Comparison of ENCODE assay signal across 8 mouse cellular contexts in the genomic region with DNA sequence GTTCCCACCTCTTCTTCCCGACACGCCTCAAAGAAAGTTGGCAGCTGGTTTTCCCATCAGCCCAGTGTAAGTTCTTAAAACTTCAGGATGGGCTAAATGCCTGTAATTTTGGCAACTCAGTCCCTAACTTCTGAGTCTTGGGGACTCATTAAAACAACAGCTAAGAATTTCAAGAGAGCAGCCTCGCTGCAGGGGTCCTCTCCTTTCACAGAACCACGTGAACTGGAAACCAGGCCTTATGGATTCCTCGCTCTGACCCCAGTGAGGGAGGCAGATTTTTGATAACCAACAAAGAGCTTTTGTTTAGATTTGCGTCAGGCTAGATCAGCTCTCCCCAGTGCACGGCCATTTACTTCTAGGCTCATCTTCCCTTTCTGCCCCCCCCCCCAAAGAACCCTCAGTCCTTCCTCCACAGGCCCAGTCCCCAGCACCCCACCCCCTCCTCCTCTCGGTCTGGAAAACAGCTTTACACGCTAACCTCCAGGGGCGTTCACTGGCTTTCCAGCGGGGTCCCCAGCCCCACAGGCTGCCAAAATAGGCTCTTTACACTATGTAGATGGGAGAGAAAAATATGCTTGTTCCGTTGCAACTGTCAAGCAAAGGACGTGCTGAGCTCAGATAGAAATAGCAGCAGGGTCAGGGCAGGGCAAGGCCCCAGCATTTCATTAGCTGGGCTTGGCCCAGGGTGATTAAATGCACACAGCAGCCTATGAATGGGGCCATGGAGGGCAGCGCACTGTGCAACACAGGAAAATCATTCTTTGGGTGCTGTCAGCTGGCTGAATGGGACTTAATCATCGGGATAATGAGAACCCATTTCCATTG.
DNase-seq lines count a peak whose midpoint lies in the region; ATAC-seq and TF ChIP-seq lines count a peak whose summit lies in the region.

No protein-coding gene starts in this region.

- peak overlapping the region; percentile 28 for H3K4me3 ChIP-seq in midbrain, embryonic 10.5 days
- H3K4me3 ChIP-seq in midbrain, postnatal 0 days (ENCODE audit: low read depth, low read length): no peak overlapping the region
- no peak overlapping the region for H3K4me3 ChIP-seq in midbrain, embryonic 11.5 days (ENCODE audit: low read depth, low read length)

- H3K4me1 ChIP-seq in midbrain, embryonic 10.5 days: peaks cover 35% of the 10 kb centered on the region
- peaks cover 8% of the 10 kb centered on the region; the same call in 1 of the 2 replicates for H3K4me1 ChIP-seq in midbrain, postnatal 0 days (ENCODE audit: insufficient read depth, low read length)
- peaks cover 24% of the 10 kb centered on the region for H3K4me1 ChIP-seq in midbrain, embryonic 11.5 days (ENCODE audit: control insufficient read depth, insufficient read depth, low read length)

- ATAC-seq in midbrain, postnatal 0 days (ENCODE audit: low FRiP score): no peak
- ATAC-seq in midbrain, embryonic 11.5 days (ENCODE audit: low FRiP score): peak; percentile 94
- ATAC-seq in CD4-positive, CD25-positive, alpha-beta regulatory T cell, adult 4 months: no peak

- H3K27ac ChIP-seq in midbrain, embryonic 10.5 days (replicated peaks): peak overlapping the region; percentile 91
- H3K27ac ChIP-seq in midbrain, postnatal 0 days (ENCODE audit: low read depth, low read length): no peak overlapping the region
- peak overlapping the region; percentile 78 for H3K27ac ChIP-seq in midbrain, embryonic 11.5 days (ENCODE audit: low read depth, low read length)

- 0 out of 2 replicates have a peak, but pooled peaks cover 3% of the 10 kb centered on the region for H3K27me3 ChIP-seq in midbrain, embryonic 10.5 days (ENCODE audit: low read depth, poor library complexity, severe bottlenecking)
- no peaks in the 10 kb centered on the region for H3K27me3 ChIP-seq in midbrain, postnatal 0 days (ENCODE audit: insufficient read depth, low read length)
- H3K27me3 ChIP-seq in midbrain, embryonic 11.5 days (ENCODE audit: control insufficient read depth, insufficient read depth, low read length): no peaks in the 10 kb centered on the region

- H3K4me2 ChIP-seq in midbrain, postnatal 0 days (ENCODE audit: low read depth, low read length, poor library complexity, severe bottlenecking): no peak overlapping the region
- peak overlapping the region; percentile 0; the same call in 1 of the 2 replicates for H3K4me2 ChIP-seq in midbrain, embryonic 11.5 days

- DNase-seq in midbrain, embryonic 10.5 days (ENCODE audit: low spot score): peak; percentile 65
- no peak for DNase-seq in midbrain, postnatal 0 days (ENCODE audit: low spot score)
- peak; percentile 74 for DNase-seq in gastrocnemius, postnatal 25 days
- peak; percentile 72 for DNase-seq in kidney, adult 9 months
- DNase-seq in midbrain, embryonic 11.5 days (ENCODE audit: low spot score, missing footprints): peak; percentile 94
- DNase-seq in ovary, postnatal 36 days (ENCODE audit: low spot score): no peak
- DNase-seq in cerebellum, adult 9-11 months: no peak

- H3K36me3 ChIP-seq in midbrain, embryonic 10.5 days: no peaks in the 10 kb centered on the region
- H3K36me3 ChIP-seq in midbrain, postnatal 0 days (ENCODE audit: insufficient read depth, low read length): no peaks in the 10 kb centered on the region
- no peaks in the 10 kb centered on the region for H3K36me3 ChIP-seq in midbrain, embryonic 11.5 days (ENCODE audit: control insufficient read depth, insufficient read depth, low read length)

- H3K9ac ChIP-seq in midbrain, postnatal 0 days (replicated peaks; ENCODE audit: low read length, poor library complexity, severe bottlenecking): no peak overlapping the region
- peak overlapping the region; percentile 44; the same call in 1 of the 2 replicates for H3K9ac ChIP-seq in midbrain, embryonic 11.5 days (ENCODE audit: low read length)

- TF ChIP-seq CTCF in midbrain, postnatal 0 days (IDR thresholded peaks at IDR 0.05): no peak

- H3K9me3 ChIP-seq in midbrain, embryonic 10.5 days (replicated peaks): 0 out of 2 replicates have a peak, but pooled peaks cover 5% of the 10 kb centered on the region
- H3K9me3 ChIP-seq in midbrain, postnatal 0 days (ENCODE audit: low read length): no peaks in the 10 kb centered on the region
- H3K9me3 ChIP-seq in midbrain, embryonic 11.5 days (ENCODE audit: control insufficient read depth, low read length): no peaks in the 10 kb centered on the region

- 15% methylated on average over 15 of the region's 15 CpGs for WGBS in midbrain, embryonic 10.5 days
- 19% methylated on average over 15 of the region's 15 CpGs for WGBS in midbrain, postnatal 0 days
- 15% methylated on average over 15 of the region's 15 CpGs for WGBS in midbrain, embryonic 11.5 days

Comparison
In these comparisons a context has a peak if more than half of its experiments do, and no peak if none do; other contexts are left out.
1. DNase-seq: peak in midbrain, embryonic 10.5 days (single experiment), gastrocnemius, postnatal 25 days (single experiment), kidney, adult 9 months (single experiment) and midbrain, embryonic 11.5 days (single experiment); none in midbrain, postnatal 0 days (single experiment), ovary, postnatal 36 days (single experiment) and cerebellum, adult 9-11 months (single experiment).